16 mouse cellular contexts compared by ENCODE assay signal in the genomic region with DNA sequence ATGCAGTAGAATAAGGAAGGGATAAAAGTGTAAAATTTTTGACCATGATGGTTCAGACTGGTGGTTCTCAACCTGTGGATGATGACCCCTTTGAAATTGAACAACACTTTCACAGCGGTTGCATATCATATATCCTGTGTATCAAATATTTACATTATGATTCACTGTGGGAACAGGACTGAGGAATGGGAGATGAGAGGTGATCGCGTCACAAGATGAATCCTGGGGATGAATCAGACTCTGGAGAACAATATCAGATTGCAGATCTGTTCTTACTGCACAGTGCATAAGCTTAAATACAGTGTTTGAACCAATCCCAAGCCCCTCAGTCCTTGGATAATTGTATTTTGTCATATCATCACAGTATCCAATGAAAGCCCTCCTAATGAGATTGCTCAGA.
"Had no signal": no experiment of that assay in that cellular context is flagged by ENCODE, and none has a peak within 500 bp of the region (broad histone marks: within the 10 kb centered on the region; RNA-seq: fewer than 3 reads in every experiment).

No protein-coding gene starts in this region.

- H3K4me3 ChIP-seq: neural tube, embryonic 12.5 days; neural tube, embryonic 13.5 days; neural tube, embryonic 15.5 days; stomach, embryonic 15.5 days had no signal

- DNase-seq: retina, postnatal 1 day; right cerebral cortex, adult 18-20 months; right cerebral cortex, postnatal 14 days; right cerebral cortex, postnatal 25 days; right cerebral cortex, postnatal 4 days; spleen, adult 18-20 months; thymus, adult 18-20 months; thymus, adult 2 months; thymus, postnatal 14 days; thymus, postnatal 25 days; thymus, postnatal 36 days; thymus, postnatal 4 days had no signal

- H3K36me3 ChIP-seq: neural tube, embryonic 12.5 days; neural tube, embryonic 13.5 days; neural tube, embryonic 15.5 days; stomach, embryonic 15.5 days had no signal

- H3K27me3 ChIP-seq: neural tube, embryonic 12.5 days; neural tube, embryonic 13.5 days; neural tube, embryonic 15.5 days; stomach, embryonic 15.5 days had no signal
